ENCODE assay signal across 31 mouse cellular contexts in the genomic region with DNA sequence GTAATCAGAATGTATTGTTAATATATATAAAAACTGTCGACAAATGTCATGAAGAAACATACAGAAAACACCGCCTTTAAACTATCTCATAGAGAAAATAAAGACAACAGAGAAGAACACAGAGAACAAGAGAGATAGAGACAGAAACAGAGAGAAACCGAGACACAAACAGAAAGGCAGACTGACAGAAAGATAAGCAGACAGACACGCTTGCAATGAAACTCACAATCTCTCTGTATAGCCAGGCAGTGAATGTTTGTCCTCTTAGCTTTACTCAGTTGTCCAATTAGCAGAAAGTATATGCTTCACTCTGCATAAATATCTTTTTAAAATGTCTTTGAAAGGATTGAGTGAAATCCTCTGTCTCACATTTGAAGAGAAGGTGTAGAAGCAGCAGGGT.
"Had no signal": no experiment of that assay in that cellular context is flagged by ENCODE, and none has a peak within 500 bp of the region (broad histone marks: within the 10 kb centered on the region; RNA-seq: fewer than 3 reads in every experiment).

No protein-coding gene starts in this region.

- DNase-seq: left cerebral cortex, postnatal 4 days; liver; liver, embryonic 13.5 days; liver, postnatal 0 days; lung, adult 18-20 months; lung, adult 2 months; lung, embryonic 14.5 days; lung, postnatal 10 days; lung, postnatal 14 days; lung, postnatal 36 days; lung, postnatal 4 days had no signal

- H3K4me3 ChIP-seq: limb, embryonic 10.5 days; limb, embryonic 12.5 days; limb, embryonic 13.5 days; limb, embryonic 15.5 days; liver, embryonic 12.5 days; liver, embryonic 13.5 days; liver, embryonic 15.5 days; lung, embryonic 15.5 days; megakaryocyte, embryonic 14.5 days; midbrain, embryonic 10.5 days; midbrain, embryonic 12.5 days; midbrain, embryonic 13.5 days; midbrain, embryonic 15.5 days; myocyte; neural tube, embryonic 12.5 days; neural tube, embryonic 13.5 days had no signal

- H3K4me2 ChIP-seq: limb, embryonic 12.5 days; limb, embryonic 13.5 days; limb, embryonic 15.5 days; liver, embryonic 11.5 days; liver, embryonic 12.5 days; liver, embryonic 13.5 days; liver, embryonic 15.5 days; lung, embryonic 14.5 days; lung, embryonic 15.5 days; midbrain, embryonic 12.5 days; midbrain, embryonic 13.5 days; midbrain, embryonic 15.5 days; neural tube, embryonic 12.5 days; neural tube, embryonic 13.5 days had no signal

- H3K27ac ChIP-seq: limb, embryonic 10.5 days; limb, embryonic 12.5 days; limb, embryonic 13.5 days; limb, embryonic 15.5 days; liver, embryonic 12.5 days; liver, embryonic 13.5 days; liver, embryonic 14.5 days; liver, embryonic 15.5 days; lung, embryonic 15.5 days; macrophage; midbrain, embryonic 10.5 days; midbrain, embryonic 12.5 days; midbrain, embryonic 13.5 days; midbrain, embryonic 15.5 days; neural tube, embryonic 12.5 days; neural tube, embryonic 13.5 days had no signal

- H3K4me1 ChIP-seq: limb, embryonic 10.5 days; limb, embryonic 12.5 days; limb, embryonic 13.5 days; limb, embryonic 15.5 days; liver, embryonic 12.5 days; liver, embryonic 13.5 days; liver, embryonic 15.5 days; lung, embryonic 15.5 days; megakaryocyte, embryonic 14.5 days; midbrain, embryonic 10.5 days; midbrain, embryonic 12.5 days; midbrain, embryonic 13.5 days; midbrain, embryonic 15.5 days; neural tube, embryonic 12.5 days; neural tube, embryonic 13.5 days had no signal

- H3K36me3 ChIP-seq: limb, embryonic 10.5 days; limb, embryonic 12.5 days; limb, embryonic 13.5 days; limb, embryonic 15.5 days; liver, embryonic 12.5 days; liver, embryonic 13.5 days; liver, embryonic 15.5 days; lung, embryonic 15.5 days; midbrain, embryonic 10.5 days; midbrain, embryonic 12.5 days; midbrain, embryonic 13.5 days; midbrain, embryonic 15.5 days; neural tube, embryonic 12.5 days; neural tube, embryonic 13.5 days had no signal

- ATAC-seq: liver, embryonic 12.5 days; liver, postnatal 0 days; lung, postnatal 0 days; midbrain, embryonic 13.5 days; midbrain, embryonic 15.5 days; midbrain, embryonic 16.5 days had no signal

- H3K9ac ChIP-seq: limb, embryonic 12.5 days; limb, embryonic 13.5 days; limb, embryonic 15.5 days; liver, embryonic 12.5 days; liver, embryonic 13.5 days; liver, embryonic 14.5 days; liver, embryonic 15.5 days; liver, postnatal 0 days; lung, embryonic 14.5 days; lung, embryonic 15.5 days; midbrain, embryonic 12.5 days; midbrain, embryonic 13.5 days; midbrain, embryonic 15.5 days; neural tube, embryonic 12.5 days; neural tube, embryonic 13.5 days had no signal

- H3K27me3 ChIP-seq: limb, embryonic 12.5 days; limb, embryonic 13.5 days; limb, embryonic 15.5 days; liver, embryonic 12.5 days; liver, embryonic 13.5 days; liver, embryonic 15.5 days; lung, embryonic 15.5 days; megakaryocyte, embryonic 14.5 days; midbrain, embryonic 12.5 days; midbrain, embryonic 13.5 days; midbrain, embryonic 15.5 days; neural tube, embryonic 12.5 days; neural tube, embryonic 13.5 days had no signal

- H3K9me3 ChIP-seq: limb, embryonic 10.5 days; limb, embryonic 12.5 days; limb, embryonic 13.5 days; limb, embryonic 15.5 days; liver, embryonic 12.5 days; liver, embryonic 13.5 days; liver, embryonic 15.5 days; lung, embryonic 15.5 days; megakaryocyte, embryonic 14.5 days; midbrain, embryonic 10.5 days; midbrain, embryonic 12.5 days; midbrain, embryonic 13.5 days; midbrain, embryonic 15.5 days; neural tube, embryonic 12.5 days; neural tube, embryonic 13.5 days had no signal
